Mouse (Mus musculus): ENCODE results near the gene Pkig.

GRCm38 (mm10) chr2:163620451-163620850 is 37.7 kb upstream of the Pkig start:
- TF ChIP-seq GATA1 (IDR thresholded peaks at IDR 0.05; ENCODE audit: low read depth, low read length) (no peak), EP300 (IDR thresholded peaks at IDR 0.05; ENCODE audit: low read depth in 1 of 2, low read length in 2 of 2) (no peak), TCF12 (IDR thresholded peaks at IDR 0.05; ENCODE audit: low read depth, low read length) (no peak), CTCF (IDR thresholded peaks at IDR 0.05 in 2 of 3, conservative IDR thresholded peaks at IDR 0.05 in 1 of 3; ENCODE audit: control insufficient read depth in 1 of 3, insufficient read depth in 1 of 3, low read depth in 2 of 3, low read length in 3 of 3, poor library complexity in 1 of 3, severe bottlenecking in 1 of 3) (no peak), ETS1 (IDR thresholded peaks at IDR 0.05; ENCODE audit: low read depth, low read length) (no peak), MYC (IDR thresholded peaks at IDR 0.05; ENCODE audit: low read depth, low read length) (no peak), ZC3H11A (IDR thresholded peaks at IDR 0.05; ENCODE audit: low read depth, low read length) (no peak), MAFK (IDR thresholded peaks at IDR 0.05; ENCODE audit: borderline replicate concordance, low read depth, low read length) (no peak), POLR2AphosphoS2 (IDR thresholded peaks at IDR 0.05; ENCODE audit: low read length) (no peak; the same call in 1 of the 2 replicates), CHD1 (IDR thresholded peaks at IDR 0.05; ENCODE audit: low read depth, low read length) (no peak), POLR2A (IDR thresholded peaks at IDR 0.05; ENCODE audit: control insufficient read depth in 1 of 2, insufficient read depth in 1 of 2, low read depth in 1 of 2, low read length in 2 of 2, poor library complexity in 1 of 2) (0 out of 4 replicates have a peak, but pooled peaks of 1 of the 2 experiments have one; percentile 25), GABPA (IDR thresholded peaks at IDR 0.05; ENCODE audit: low read depth, low read length) (no peak), MXI1 (IDR thresholded peaks at IDR 0.05; ENCODE audit: low read depth, low read length) (no peak), USF2 (IDR thresholded peaks at IDR 0.05; ENCODE audit: borderline replicate concordance in 1 of 2, insufficient read depth in 1 of 2, low read depth in 1 of 2, low read length in 2 of 2) (no peak)
